Mouse (Mus musculus): ENCODE data around the gene Vmn1r27.

DNA sequence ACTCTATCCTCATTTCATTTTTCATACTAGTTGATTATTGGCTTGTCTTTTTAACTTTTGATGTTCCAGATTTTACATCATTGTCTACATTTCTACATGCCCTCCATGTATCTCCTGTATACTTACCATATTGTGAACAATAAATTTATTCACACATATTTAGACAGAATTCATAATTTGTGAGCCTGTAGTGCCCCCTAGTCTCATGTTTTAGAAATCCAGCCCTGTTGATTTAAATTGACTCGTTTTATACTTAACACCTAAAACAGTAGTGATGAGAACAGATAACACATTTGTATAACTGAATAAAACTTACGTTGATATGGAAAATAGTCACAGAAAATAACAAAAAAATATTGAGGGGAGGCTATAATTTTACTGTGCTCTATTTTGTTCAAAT, 2.5 kb downstream of the Vmn1r27 start:
- TF ChIP-seq CTCF (conservative IDR thresholded peaks at IDR 0.05; ENCODE audit: insufficient read depth, insufficient read length, low read depth, low read length) (no peak), POLR2A (IDR thresholded peaks at IDR 0.05; ENCODE audit: low read depth, low read length) (no peak)
